Mouse (Mus musculus) left cerebral cortex, adult 2 months (tissue): ENCODE measurements around the gene Pla2g6. TPM values are rescaled to one million over a fixed set of nuclear protein-coding genes. Genes with fewer than 3 reads are reported as not detected.
A peak's percentile ranks its signal among the peaks of the same experiment; 100 is the strongest.

Source experiments
- DNase-seq, 2 experiments: peaks; one replicate each; pipeline ENCODE4 v3.0.0; 2021 to 2022; ENCODE audit warnings: low spot score in 2 of 2, mixed read lengths in 1 of 2; ENCODE audit errors: extremely low spot score in 1 of 2
- H3K27ac ChIP-seq: fragments of 200-600 bp; 2 replicates; pipeline ENCODE4 v1.8.1; 2022
- H3K4me3 ChIP-seq: fragments of 200-600 bp; 2 replicates; pipeline ENCODE4 v1.8.1; 2022
- CTCF ChIP-seq: fragments of 200-600 bp; IDR thresholded peaks from 2 replicates; pipeline ENCODE4 v1.8.1; 2022; ENCODE audit warnings: antibody characterized with exemption, mild to moderate bottlenecking, moderate library complexity
- intact Hi-C: fragments of 180-260 bp; cut with DNase I; formaldehyde crosslinking; loops from one replicate; pipeline ENCODE4 v1.15.1; 2025
- total RNA-seq, 2 experiments: library from RNA; stranded (reverse); gene quantifications; 2 replicates each; pipeline ENCODE4 v1.2.3; 2021

The Pla2g6 gene
- total RNA-seq, 2 experiments from 2014 or later, result 21.3 to 22.6 TPM

GRCm38 (mm10) chr15:79262786-79263309, 65.3 kb downstream of the Pla2g6 start:
- no peak overlapping the region for H3K4me3 ChIP-seq
- no peak for DNase-seq
- TF ChIP-seq CTCF, result no peak
- H3K27ac ChIP-seq, result no peak overlapping the region
- intact Hi-C loops, result loop anchor here (5.0 kb wide), 1 partner anchor 189 kb away; no protein-coding TSS in a partner anchor

- Histone ChIP-seq H3K27ac (no peak overlapping the region), H3K4me3 (no peak overlapping the region)
- no peak for DNase-seq
- peak; percentile 45 for TF ChIP-seq CTCF
- intact Hi-C loops, result loop anchor here (5.0 kb wide), 1 partner anchor 190 kb away; no protein-coding TSS in a partner anchor
Observed at GRCm38 (mm10) chr15:79262375-79262774, 65.8 kb downstream of the Pla2g6 start.

- no peak for TF ChIP-seq CTCF
- H3K27ac ChIP-seq, result no peak overlapping the region
Observed at GRCm38 (mm10) chr15:79261757-79262156, 66.4 kb downstream of the Pla2g6 start.

GRCm38 (mm10) chr15:79261095-79261725, 67.0 kb downstream of the Pla2g6 start:
- H3K27ac ChIP-seq, result 0 out of 2 replicates have a peak overlapping the region, but pooled peaks have one; percentile 3
- peak; percentile 37 to 59 for DNase-seq
- H3K4me3 ChIP-seq, result peak overlapping the region; percentile 47
- no peak for TF ChIP-seq CTCF
- intact Hi-C loops, result loop anchor here (5.0 kb wide), 1 partner anchor 191 kb away; no protein-coding TSS in a partner anchor

More at GRCm38 (mm10) chr15:79261757-79262156, 66.4 kb downstream of the Pla2g6 start:
- no peak for DNase-seq
- H3K4me3 ChIP-seq, result peak overlapping the region; percentile 47
- intact Hi-C loops, result loop anchor here (5.0 kb wide), 1 partner anchor 191 kb away; no protein-coding TSS in a partner anchor

- no peak for TF ChIP-seq CTCF
- DNase-seq, result no peak
Observed at GRCm38 (mm10) chr15:79258521-79258920, 69.7 kb downstream of the Pla2g6 start.

GRCm38 (mm10) chr15:79254661-79255060, 73.5 kb downstream of the Pla2g6 start, which contains the start of gene Slc16a8:
Slc16a8 (minus strand) TSS chr15:79254761.
- TF ChIP-seq CTCF, result no peak
- Histone ChIP-seq H3K4me3 (no peak within 1 kb of the TSS), H3K27ac (no peak within 1 kb of the TSS)
- DNase-seq, result no peak
- intact Hi-C loops, result no loop called here

More at GRCm38 (mm10) chr15:79258521-79258920, 69.7 kb downstream of the Pla2g6 start:
- Histone ChIP-seq H3K4me3 (no peak overlapping the region), H3K27ac (no peak overlapping the region)
- intact Hi-C loops, result no loop called here

- H3K27ac ChIP-seq, result no peak overlapping the region
- no peak for DNase-seq
- intact Hi-C loops, result no loop called here
- peak overlapping the region; percentile 33 for H3K4me3 ChIP-seq
- TF ChIP-seq CTCF, result no peak
Observed at GRCm38 (mm10) chr15:79252580-79252979, 75.6 kb downstream of the Pla2g6 start.

- DNase-seq, result no peak
- intact Hi-C loops, result no loop called here
- TF ChIP-seq CTCF, result no peak
- Histone ChIP-seq H3K27ac (peak overlapping the region; percentile 7; the same call in 1 of the 2 replicates), H3K4me3 (peak overlapping the region; percentile 33)
Observed at GRCm38 (mm10) chr15:79251781-79252491, 76.3 kb downstream of the Pla2g6 start.

GRCm38 (mm10) chr15:79251168-79251567, 77.0 kb downstream of the Pla2g6 start:
- H3K27ac ChIP-seq, result no peak overlapping the region
- no peak for DNase-seq
- H3K4me3 ChIP-seq, result no peak overlapping the region
- intact Hi-C loops, result no loop called here
- TF ChIP-seq CTCF, result no peak; the same call in 1 of the 2 replicates

- intact Hi-C loops, result no loop called here
- no peak for TF ChIP-seq CTCF
- no peak overlapping the region for H3K4me3 ChIP-seq
- no peak overlapping the region for H3K27ac ChIP-seq
- DNase-seq, result no peak
Observed at GRCm38 (mm10) chr15:79250236-79250635, 78.0 kb downstream of the Pla2g6 start.

- Histone ChIP-seq H3K4me3 (no peak overlapping the region), H3K27ac (no peak overlapping the region)
- no peak for TF ChIP-seq CTCF
- no peak for DNase-seq
- intact Hi-C loops, result no loop called here
Observed at GRCm38 (mm10) chr15:79245321-79245720, 82.9 kb downstream of the Pla2g6 start.
